Mouse (Mus musculus) liver, postnatal 0 days (tissue): Measurements from ENCODE around the gene Klrc1.
"Not testable (repeated sequence)": the region's sequence is repeated elsewhere in the genome, so short reads cannot be mapped to it uniquely, and the experiment has no call there.

Source experiments
- CTCF ChIP-seq: sonication (generic); IDR thresholded peaks from 2 replicates; pipeline ENCODE4 v1.5.1; 2016; ENCODE audit warnings: antibody characterized with exemption, low read depth
- EP300 ChIP-seq: IDR thresholded peaks from 2 replicates; pipeline ENCODE4 v1.6.1; 2016; ENCODE audit warnings: antibody characterized with exemption, low read depth, mild to moderate bottlenecking

GRCm38 (mm10) chr6:129691436-129691835, 12.7 kb upstream of the Klrc1 start:
- TF ChIP-seq CTCF, EP300: not testable (repeated sequence)
